Mouse (Mus musculus) urinary bladder, postnatal 4 days (tissue): ENCODE data around the gene Map1s.

Source experiments
- DNase-seq, 2 experiments: peaks; one replicate each; pipeline ENCODE4 v3.0.0; 2021 to 2022; ENCODE audit warnings: low spot score in 2 of 2

The Map1s gene

DNA sequence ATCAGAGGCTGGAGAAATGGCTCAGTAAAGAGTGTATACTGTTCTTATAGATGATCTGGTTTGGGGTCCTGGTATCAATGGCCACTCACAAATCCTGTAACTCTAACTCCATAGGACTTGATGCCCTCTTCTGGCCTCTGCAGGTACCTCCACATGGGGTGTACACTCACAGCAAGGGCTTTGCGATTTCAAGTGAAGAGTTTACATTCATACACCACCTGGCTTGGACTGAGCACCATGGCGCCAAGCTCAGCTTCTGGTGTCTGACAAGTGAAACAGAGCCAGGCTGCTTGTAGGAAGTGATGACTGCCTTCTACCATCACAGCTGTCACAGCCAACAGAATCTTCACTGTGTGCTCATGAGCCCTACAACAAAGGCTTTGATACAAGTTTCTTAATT lies 35.7 kb downstream of the Map1s start:
- no peak for DNase-seq

DNA sequence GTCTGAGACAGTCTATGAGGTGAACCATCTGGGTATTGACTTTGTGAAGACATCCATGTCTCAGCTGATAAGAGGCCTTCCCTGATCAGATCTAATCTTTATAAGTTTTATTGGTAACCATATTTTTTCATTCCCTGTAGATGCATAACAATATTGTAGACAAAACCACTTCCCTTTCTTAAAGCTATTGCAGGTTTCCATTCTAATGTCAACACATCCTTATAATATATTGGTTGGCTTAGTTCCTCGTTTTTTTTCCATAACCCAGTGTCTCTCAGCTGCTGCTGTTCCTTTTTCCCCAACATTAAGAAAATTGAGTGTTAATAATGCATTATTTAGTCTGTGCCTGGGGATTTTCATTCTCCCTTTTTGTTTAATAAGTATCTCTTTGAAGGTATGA lies 37.5 kb downstream of the Map1s start:
- DNase-seq, result no peak

DNA sequence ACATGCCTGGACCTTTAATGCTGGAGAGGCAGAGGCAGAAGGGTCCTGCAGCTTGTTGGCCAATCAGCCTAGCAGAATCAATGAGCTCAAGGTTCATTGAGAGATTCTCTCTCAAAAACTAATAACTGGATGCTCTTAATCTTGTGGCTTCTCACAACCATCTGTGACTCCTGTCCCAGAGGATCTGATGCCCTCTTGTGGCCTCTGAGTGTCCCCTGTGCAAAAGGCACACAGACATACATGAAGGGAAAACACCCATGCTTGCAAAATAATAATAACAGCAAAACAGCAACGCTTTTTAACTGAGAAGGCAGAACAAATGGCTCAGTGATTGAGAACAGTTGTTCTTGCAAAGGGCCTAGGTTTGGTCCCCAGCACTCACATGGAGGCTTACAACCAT lies 44.1 kb downstream of the Map1s start:
- no peak for DNase-seq

DNA sequence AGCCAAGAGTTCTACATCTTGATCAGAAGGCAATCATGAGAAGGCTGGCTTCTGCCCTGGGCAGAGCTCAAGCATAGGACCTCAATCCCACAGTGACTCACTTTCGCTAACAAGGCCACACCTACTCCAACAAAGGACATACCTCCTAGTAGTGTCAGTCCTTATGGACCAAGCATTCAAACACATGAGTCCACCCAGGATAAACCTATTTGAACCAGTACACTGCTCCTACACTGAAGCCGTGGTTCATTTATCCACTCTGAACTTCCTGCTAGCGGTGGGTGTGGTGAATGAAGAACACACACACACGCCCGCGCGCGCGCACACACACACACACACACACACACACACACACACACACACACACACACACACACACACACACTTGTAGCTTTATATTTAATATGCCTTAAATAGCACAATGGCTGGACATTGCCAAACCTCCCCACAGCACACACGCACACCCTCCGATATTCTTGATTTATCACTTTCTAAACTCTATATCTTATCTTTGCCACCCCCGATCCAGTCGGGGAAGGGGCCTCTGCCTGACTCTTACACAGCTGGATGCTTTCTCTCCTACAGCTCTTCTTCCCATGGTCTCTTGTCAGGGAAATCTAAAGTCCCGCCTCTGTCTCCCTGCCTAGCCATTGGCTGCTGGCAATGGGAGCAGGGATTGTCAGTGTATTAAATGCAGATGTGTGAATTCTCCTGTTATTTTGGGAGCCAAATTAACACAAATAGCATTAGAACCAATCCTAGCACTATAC lies 55.2 kb downstream of the Map1s start:
- DNase-seq, result no peak

DNA sequence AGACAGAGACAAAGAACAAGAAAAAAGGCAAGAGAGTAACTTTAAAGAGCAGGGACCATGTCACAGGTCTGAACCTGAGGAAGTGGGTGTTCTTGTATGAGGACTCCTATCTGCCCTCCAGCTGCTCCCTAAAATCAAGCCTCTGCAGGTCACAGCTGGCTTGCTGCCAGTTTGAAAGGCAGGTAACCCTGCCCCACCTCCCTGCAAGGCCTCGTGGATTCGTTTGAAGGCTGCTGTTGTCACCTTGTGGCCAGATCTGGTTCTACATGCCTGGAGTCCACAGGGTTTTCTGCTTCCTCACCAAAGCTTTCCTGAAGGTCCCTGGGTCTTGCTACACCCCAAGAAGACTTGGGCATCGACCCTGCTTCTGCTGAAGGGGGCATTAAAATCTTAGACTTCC lies 58.4 kb downstream of the Map1s start:
- DNase-seq, result peak; percentile 63 to 71

DNA sequence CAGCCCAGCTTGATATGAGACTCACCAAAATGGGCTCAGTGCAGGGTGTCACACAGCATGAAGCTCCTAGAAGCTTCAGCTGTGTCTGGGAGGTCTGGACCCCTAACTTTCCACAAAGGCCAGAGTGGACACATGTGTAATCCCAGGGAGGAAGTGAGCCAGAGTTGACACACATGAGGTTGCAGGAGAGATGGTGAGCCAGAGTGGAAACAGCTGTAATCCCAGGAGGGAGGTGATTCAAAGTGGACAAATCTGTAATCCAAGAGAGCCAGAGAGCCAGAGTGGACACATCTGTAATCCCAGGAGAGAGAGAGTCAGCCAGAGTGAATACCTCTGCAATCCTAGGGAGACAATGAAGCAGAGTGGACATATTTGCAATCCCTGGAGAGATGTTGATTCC lies 59.1 kb downstream of the Map1s start:
- DNase-seq, result no peak
